Mouse (Mus musculus): ENCODE data around the gene Kmt2d. TPM values are rescaled to one million over a fixed set of nuclear protein-coding genes. Genes with fewer than 3 reads are reported as not detected.
"Not testable (repeated sequence)": the region's sequence is repeated elsewhere in the genome, so short reads cannot be mapped to it uniquely, and the experiment has no call there.

The Kmt2d gene
- polyA plus RNA-seq, 1 experiment from 2014 or later: 13.3 TPM

GRCm38 (mm10) chr15:98830736-98831683, 40.0 kb downstream of the Kmt2d start, which contains the start of gene Prkag1:
Gene Prkag1 (minus strand): TSS chr15:98831521.
- Histone ChIP-seq H3K36me3 (ENCODE audit: control insufficient read depth, insufficient read depth, low read length) (peaks cover 19% of the 10 kb centered on the region), H3K4me3 (ENCODE audit: low read depth, low read length) (peak within 1 kb of the TSS; percentile 77), H3K27ac (ENCODE audit: low read depth, low read length) (peak within 1 kb of the TSS; percentile 72), H3K27me3 (ENCODE audit: control insufficient read depth, insufficient read depth, low read length) (no peaks in the 10 kb centered on the region), H3K4me2 (peak within 1 kb of the TSS; percentile 69), H3K4me1 (ENCODE audit: control insufficient read depth, insufficient read depth, low read length) (peaks cover 3% of the 10 kb centered on the region), H3K9me3 (ENCODE audit: control insufficient read depth, low read length) (no peaks in the 10 kb centered on the region), H3K9ac (ENCODE audit: low read length) (peak within 1 kb of the TSS; percentile 83)
- under 1% methylated on average over 59 of the region's 66 CpGs for WGBS
- peak; percentile 98 for ATAC-seq (ENCODE audit: low FRiP score)
- DNase-seq (ENCODE audit: low spot score, missing footprints): peak; percentile 100

GRCm38 (mm10) chr15:98827611-98828011, 43.4 kb downstream of the Kmt2d start:
- Histone ChIP-seq H3K9ac (ENCODE audit: low read length) (no peak overlapping the region), H3K4me2 (no peak overlapping the region)
- 90% methylated on average over 7 of the region's 7 CpGs for WGBS

GRCm38 (mm10) chr15:98823434-98823833, 47.6 kb downstream of the Kmt2d start:
- peaks cover 2% of the 10 kb centered on the region for H3K36me3 ChIP-seq (ENCODE audit: control insufficient read depth, insufficient read depth, low read length)
- DNase-seq (ENCODE audit: low spot score, missing footprints) (no peak), ATAC-seq (ENCODE audit: low FRiP score) (no peak)
- H3K9me3 ChIP-seq (ENCODE audit: control insufficient read depth, low read length): no peaks in the 10 kb centered on the region
- WGBS: 73% methylated on average over 3 of the region's 3 CpGs
- no peak overlapping the region for H3K4me3 ChIP-seq (ENCODE audit: low read depth, low read length)
- H3K27me3 ChIP-seq (ENCODE audit: control insufficient read depth, insufficient read depth, low read length): no peaks in the 10 kb centered on the region
- no peaks in the 10 kb centered on the region for H3K4me1 ChIP-seq (ENCODE audit: control insufficient read depth, insufficient read depth, low read length)
- H3K4me2 ChIP-seq: no peak overlapping the region
- no peak overlapping the region for H3K9ac ChIP-seq (ENCODE audit: low read length)
- no peak overlapping the region for H3K27ac ChIP-seq (ENCODE audit: low read depth, low read length)

More at GRCm38 (mm10) chr15:98827611-98828011, 43.4 kb downstream of the Kmt2d start:
- Histone ChIP-seq H3K27ac (ENCODE audit: low read depth, low read length) (no peak overlapping the region), H3K4me3 (ENCODE audit: low read depth, low read length) (no peak overlapping the region), H3K36me3 (ENCODE audit: control insufficient read depth, insufficient read depth, low read length) (peaks cover 2% of the 10 kb centered on the region), H3K4me1 (ENCODE audit: control insufficient read depth, insufficient read depth, low read length) (peaks cover 3% of the 10 kb centered on the region), H3K27me3 (ENCODE audit: control insufficient read depth, insufficient read depth, low read length) (no peaks in the 10 kb centered on the region), H3K9me3 (ENCODE audit: control insufficient read depth, low read length) (no peaks in the 10 kb centered on the region)
- DNase-seq (ENCODE audit: low spot score, missing footprints): no peak
- no peak for ATAC-seq (ENCODE audit: low FRiP score)

GRCm38 (mm10) chr15:98822147-98822546, 48.9 kb downstream of the Kmt2d start:
- Histone ChIP-seq H3K4me1 (ENCODE audit: control insufficient read depth, insufficient read depth, low read length) (no peaks in the 10 kb centered on the region), H3K27ac (ENCODE audit: low read depth, low read length) (no peak overlapping the region), H3K4me3 (ENCODE audit: low read depth, low read length) (no peak overlapping the region), H3K9ac (ENCODE audit: low read length) (no peak overlapping the region), H3K9me3 (ENCODE audit: control insufficient read depth, low read length) (no peaks in the 10 kb centered on the region), H3K27me3 (ENCODE audit: control insufficient read depth, insufficient read depth, low read length) (no peaks in the 10 kb centered on the region), H3K4me2 (no peak overlapping the region), H3K36me3 (ENCODE audit: control insufficient read depth, insufficient read depth, low read length) (peaks cover 2% of the 10 kb centered on the region)
- ATAC-seq (ENCODE audit: low FRiP score) (no peak), DNase-seq (ENCODE audit: low spot score, missing footprints) (no peak)
- WGBS: 93% methylated on average over 5 of the region's 5 CpGs

GRCm38 (mm10) chr15:98821403-98821802, 49.6 kb downstream of the Kmt2d start:
- Histone ChIP-seq H3K36me3 (ENCODE audit: control insufficient read depth, insufficient read depth, low read length) (peaks cover 2% of the 10 kb centered on the region), H3K9ac (ENCODE audit: low read length) (no peak overlapping the region), H3K4me2 (no peak overlapping the region), H3K27me3 (ENCODE audit: control insufficient read depth, insufficient read depth, low read length) (no peaks in the 10 kb centered on the region), H3K4me1 (ENCODE audit: control insufficient read depth, insufficient read depth, low read length) (no peaks in the 10 kb centered on the region), H3K4me3 (ENCODE audit: low read depth, low read length) (no peak overlapping the region), H3K9me3 (ENCODE audit: control insufficient read depth, low read length) (no peaks in the 10 kb centered on the region), H3K27ac (ENCODE audit: low read depth, low read length) (no peak overlapping the region)
- ATAC-seq (ENCODE audit: low FRiP score) (no peak), DNase-seq (ENCODE audit: low spot score, missing footprints) (no peak)
- WGBS: 24% methylated on average over 10 of the region's 10 CpGs

- Histone ChIP-seq H3K4me2 (no peak overlapping the region), H3K36me3 (ENCODE audit: control insufficient read depth, insufficient read depth, low read length) (peaks cover 2% of the 10 kb centered on the region), H3K4me1 (ENCODE audit: control insufficient read depth, insufficient read depth, low read length) (no peaks in the 10 kb centered on the region), H3K27me3 (ENCODE audit: control insufficient read depth, insufficient read depth, low read length) (no peaks in the 10 kb centered on the region), H3K9ac (ENCODE audit: low read length) (no peak overlapping the region), H3K9me3 (ENCODE audit: control insufficient read depth, low read length) (no peaks in the 10 kb centered on the region), H3K27ac (ENCODE audit: low read depth, low read length) (no peak overlapping the region), H3K4me3 (ENCODE audit: low read depth, low read length) (no peak overlapping the region)
- 87% methylated on average over 4 of the region's 4 CpGs for WGBS
- ATAC-seq (ENCODE audit: low FRiP score) (no peak), DNase-seq (ENCODE audit: low spot score, missing footprints) (no peak)
These were observed 50.1 kb downstream of the Kmt2d start for GRCm38 (mm10) chr15:98820937-98821336.

- 90% methylated on average over 7 of the region's 7 CpGs for WGBS
- H3K36me3 ChIP-seq (ENCODE audit: control insufficient read depth, insufficient read depth, low read length): peaks cover 3% of the 10 kb centered on the region
- DNase-seq (ENCODE audit: low spot score, missing footprints): no peak
These were observed 52.8 kb downstream of the Kmt2d start for GRCm38 (mm10) chr15:98818171-98818570.

GRCm38 (mm10) chr15:98812741-98813424, 58.1 kb downstream of the Kmt2d start:
- 85% methylated on average over 20 of the region's 20 CpGs for WGBS
- Histone ChIP-seq H3K9me3 (ENCODE audit: control insufficient read depth, low read length) (no peaks in the 10 kb centered on the region), H3K36me3 (ENCODE audit: control insufficient read depth, insufficient read depth, low read length) (peaks cover 4% of the 10 kb centered on the region), H3K4me3 (ENCODE audit: low read depth, low read length) (no peak overlapping the region), H3K27ac (ENCODE audit: low read depth, low read length) (no peak overlapping the region), H3K27me3 (ENCODE audit: control insufficient read depth, insufficient read depth, low read length) (peaks cover 22% of the 10 kb centered on the region), H3K4me1 (ENCODE audit: control insufficient read depth, insufficient read depth, low read length) (peaks cover 6% of the 10 kb centered on the region), H3K4me2 (no peak overlapping the region), H3K9ac (ENCODE audit: low read length) (no peak overlapping the region)
- ATAC-seq (ENCODE audit: low FRiP score) (no peak), DNase-seq (ENCODE audit: low spot score, missing footprints) (no peak)

More at GRCm38 (mm10) chr15:98818171-98818570, 52.8 kb downstream of the Kmt2d start:
- no peak for ATAC-seq (ENCODE audit: low FRiP score)
- H3K27me3 ChIP-seq (ENCODE audit: control insufficient read depth, insufficient read depth, low read length): no peaks in the 10 kb centered on the region
- H3K4me1 ChIP-seq (ENCODE audit: control insufficient read depth, insufficient read depth, low read length): no peaks in the 10 kb centered on the region
- H3K4me3 ChIP-seq (ENCODE audit: low read depth, low read length): no peak overlapping the region
- H3K4me2 ChIP-seq: no peak overlapping the region
- H3K27ac ChIP-seq (ENCODE audit: low read depth, low read length): no peak overlapping the region
- no peak overlapping the region for H3K9ac ChIP-seq (ENCODE audit: low read length)
- no peaks in the 10 kb centered on the region for H3K9me3 ChIP-seq (ENCODE audit: control insufficient read depth, low read length)

GRCm38 (mm10) chr15:98810212-98810611, 60.8 kb downstream of the Kmt2d start:
- H3K9ac ChIP-seq (ENCODE audit: low read length): not testable (repeated sequence)
- WGBS: 73% methylated on average over 6 of the region's 6 CpGs
- H3K27me3 ChIP-seq (ENCODE audit: control insufficient read depth, insufficient read depth, low read length): peaks cover 48% of the 10 kb centered on the region

More at GRCm38 (mm10) chr15:98810212-98810611, 60.8 kb downstream of the Kmt2d start:
- H3K4me1 ChIP-seq (ENCODE audit: control insufficient read depth, insufficient read depth, low read length): peaks cover 19% of the 10 kb centered on the region
- H3K36me3 ChIP-seq (ENCODE audit: control insufficient read depth, insufficient read depth, low read length); H3K9me3 ChIP-seq (ENCODE audit: control insufficient read depth, low read length); H3K4me3 ChIP-seq (ENCODE audit: low read depth, low read length); H3K4me2 ChIP-seq; DNase-seq (ENCODE audit: low spot score, missing footprints); H3K27ac ChIP-seq (ENCODE audit: low read depth, low read length); ATAC-seq (ENCODE audit: low FRiP score): not testable (repeated sequence)
